Mouse (Mus musculus) MEL (cell line): ENCODE results near the gene Fscn1. TPM values are rescaled to one million over a fixed set of nuclear protein-coding genes. Genes with fewer than 3 reads are reported as not detected.
A peak's percentile ranks its signal among the peaks of the same experiment; 100 is the strongest.

Experiments used
- DNase-seq: peaks from one replicate; pipeline ENCODE4 v3.0.0; 2011; ENCODE audit warnings: low read depth, low spot score
- H3K27ac ChIP-seq: 2 replicates; pipeline ENCODE4 v1.5.1; 2012; ENCODE audit warnings: low read depth, mild to moderate bottlenecking, control low read depth, low read length, moderate library complexity; ENCODE audit not compliant: control insufficient read depth
- H3K27me3 ChIP-seq, 2 experiments: fragments of 150-350 bp in 1 of 2; sonication (generic) in 1 of 2; 2 replicates each; pipeline ENCODE4 v1.6.1; 2012; ENCODE audit warnings: low read length in 2 of 2, mild to moderate bottlenecking in 2 of 2, improper control_type of control experiment in 1 of 2, moderate library complexity in 1 of 2; ENCODE audit not compliant: insufficient read depth in 2 of 2, control insufficient read depth in 1 of 2
- H3K36me3 ChIP-seq, 2 experiments: 2 replicates each; pipeline ENCODE4 v1.6.1; 2012 to 2014; ENCODE audit warnings: low read length in 2 of 2, improper control_type of control experiment in 1 of 2, inconsistent platforms in 1 of 2, mild to moderate bottlenecking in 1 of 2; ENCODE audit not compliant: insufficient read depth in 2 of 2, control insufficient read depth in 1 of 2
- H3K4me1 ChIP-seq, 2 experiments: fragments of 150-350 bp in 1 of 2; sonication (generic) in 1 of 2; 2 replicates each; pipeline ENCODE4 v1.6.1; 2012; ENCODE audit warnings: low read length in 2 of 2, improper control_type of control experiment in 1 of 2, mild to moderate bottlenecking in 1 of 2; ENCODE audit not compliant: insufficient read depth in 2 of 2, control insufficient read depth in 1 of 2
- H3K4me3 ChIP-seq, 2 experiments: fragments of 150-350 bp in 1 of 2; sonication (generic) in 1 of 2; 2 replicates each; pipeline ENCODE4 v1.5.1; 2012; ENCODE audit warnings: low read depth in 2 of 2, low read length in 2 of 2, mild to moderate bottlenecking in 2 of 2, moderate library complexity in 2 of 2, control low read depth in 1 of 2, improper control_type of control experiment in 1 of 2; ENCODE audit not compliant: control insufficient read depth in 1 of 2, insufficient read depth in 1 of 2
- H3K79me2 ChIP-seq: 2 replicates; pipeline ENCODE4 v1.6.1; 2012; ENCODE audit warnings: mild to moderate bottlenecking, low read length, moderate library complexity; ENCODE audit not compliant: control insufficient read depth, poor library complexity, insufficient read depth
- H3K9ac ChIP-seq: 2 replicates; pipeline ENCODE4 v1.6.1; 2012; ENCODE audit warnings: low read depth, mild to moderate bottlenecking, control low read depth, low read length, moderate library complexity; ENCODE audit not compliant: control insufficient read depth, poor library complexity, severe bottlenecking
- H3K9me3 ChIP-seq: fragments of 150-350 bp; sonication (generic); replicated peaks from 2 replicates; pipeline ENCODE4 v1.6.1; 2012; ENCODE audit warnings: mild to moderate bottlenecking, low read length, improper control_type of control experiment, moderate library complexity; ENCODE audit not compliant: insufficient read depth
- BHLHE40 ChIP-seq: IDR thresholded peaks from 2 replicates; pipeline ENCODE4 v1.6.1; 2012; ENCODE audit warnings: low read depth, mild to moderate bottlenecking, inconsistent platforms, low read length, improper control_type of control experiment, borderline replicate concordance
- CHD1 ChIP-seq: IDR thresholded peaks from 2 replicates; pipeline ENCODE4 v1.6.1; 2012; ENCODE audit warnings: low read depth, mild to moderate bottlenecking, inconsistent platforms, low read length, improper control_type of control experiment
- E2F4 ChIP-seq: IDR thresholded peaks from 2 replicates; pipeline ENCODE4 v1.6.1; 2011; ENCODE audit warnings: low read depth, low read length, improper control_type of control experiment, borderline replicate concordance
- EP300 ChIP-seq, 2 experiments: IDR thresholded peaks; 2 replicates each; pipeline ENCODE4 v1.6.1; 2011; ENCODE audit warnings: improper control_type of control experiment in 2 of 2, low read length in 2 of 2, low read depth in 1 of 2, mild to moderate bottlenecking in 1 of 2
- ETS1 ChIP-seq: IDR thresholded peaks from 2 replicates; pipeline ENCODE4 v1.6.1; 2012; ENCODE audit warnings: low read depth, mild to moderate bottlenecking, inconsistent platforms, low read length, improper control_type of control experiment, moderate library complexity
- MAFK ChIP-seq: IDR thresholded peaks from 2 replicates; pipeline ENCODE4 v1.6.1; 2011; ENCODE audit warnings: low read depth, mild to moderate bottlenecking, low read length, improper control_type of control experiment, borderline replicate concordance
- MAX ChIP-seq: IDR thresholded peaks from 2 replicates; pipeline ENCODE4 v1.6.1; 2011; ENCODE audit warnings: low read length, improper control_type of control experiment
- MAZ ChIP-seq: IDR thresholded peaks from 2 replicates; pipeline ENCODE4 v1.6.1; 2012; ENCODE audit warnings: low read depth, mild to moderate bottlenecking, inconsistent platforms, low read length, improper control_type of control experiment
- MEF2A ChIP-seq: IDR thresholded peaks from 2 replicates; pipeline ENCODE4 v1.6.1; 2014; ENCODE audit warnings: low read depth, mild to moderate bottlenecking, inconsistent platforms, low read length, improper control_type of control experiment; ENCODE audit not compliant: poor library complexity, insufficient replicate concordance, severe bottlenecking; ENCODE audit errors: extremely low read depth
- MYC ChIP-seq: IDR thresholded peaks from 2 replicates; pipeline ENCODE4 v1.6.1; 2011; ENCODE audit warnings: low read depth, mild to moderate bottlenecking, low read length, improper control_type of control experiment, moderate library complexity
- NELFE ChIP-seq: IDR thresholded peaks from 2 replicates; pipeline ENCODE4 v1.6.1; 2011; ENCODE audit warnings: low read depth, low read length, improper control_type of control experiment
- NRF1 ChIP-seq: IDR thresholded peaks from 2 replicates; pipeline ENCODE4 v1.6.1; 2014; ENCODE audit warnings: low read depth, mild to moderate bottlenecking, inconsistent platforms, low read length, improper control_type of control experiment, moderate library complexity; ENCODE audit not compliant: poor library complexity, insufficient read depth, severe bottlenecking
- POLR2A ChIP-seq, 2 experiments: IDR thresholded peaks; 2 replicates each; pipeline ENCODE4 v1.6.1; 2011 to 2012; ENCODE audit warnings: low read length in 2 of 2, mild to moderate bottlenecking in 2 of 2, control low read depth in 1 of 2, improper control_type of control experiment in 1 of 2, low read depth in 1 of 2, moderate library complexity in 1 of 2; ENCODE audit not compliant: control insufficient read depth in 1 of 2, insufficient read depth in 1 of 2, poor library complexity in 1 of 2
- POLR2AphosphoS5 ChIP-seq: IDR thresholded peaks from 2 replicates; pipeline ENCODE4 v1.6.1; 2012; ENCODE audit warnings: low read depth, borderline replicate concordance, mild to moderate bottlenecking, inconsistent platforms, low read length, moderate library complexity, mixed read lengths
- RCOR1 ChIP-seq: IDR thresholded peaks from 2 replicates; pipeline ENCODE4 v1.6.1; 2012; ENCODE audit warnings: low read depth, mild to moderate bottlenecking, inconsistent platforms, low read length, improper control_type of control experiment
- SIN3A ChIP-seq: IDR thresholded peaks from 2 replicates; pipeline ENCODE4 v1.6.1; 2012; ENCODE audit warnings: low read length, improper control_type of control experiment, inconsistent platforms
- TAL1 ChIP-seq: IDR thresholded peaks from 2 replicates; pipeline ENCODE4 v1.6.1; 2012; ENCODE audit warnings: mild to moderate bottlenecking, inconsistent platforms, low read length, moderate library complexity, mixed read lengths
- TBP ChIP-seq: IDR thresholded peaks from 2 replicates; pipeline ENCODE4 v1.8.0; 2011; ENCODE audit warnings: low read depth, low read length, improper control_type of control experiment
- UBTF ChIP-seq: IDR thresholded peaks from 2 replicates; pipeline ENCODE4 v1.6.1; 2012; ENCODE audit warnings: low read depth, mild to moderate bottlenecking, inconsistent platforms, low read length, improper control_type of control experiment, moderate library complexity, borderline replicate concordance; ENCODE audit not compliant: insufficient read depth
- USF1 ChIP-seq: IDR thresholded peaks from 2 replicates; pipeline ENCODE4 v1.6.1; 2014; ENCODE audit warnings: low read depth, mild to moderate bottlenecking, inconsistent platforms, low read length, improper control_type of control experiment, moderate library complexity
- ZC3H11A ChIP-seq: IDR thresholded peaks from 2 replicates; pipeline ENCODE4 v1.6.1; 2012; ENCODE audit warnings: low read depth, mild to moderate bottlenecking, inconsistent platforms, low read length, improper control_type of control experiment
- ZKSCAN1 ChIP-seq: IDR thresholded peaks from 2 replicates; pipeline ENCODE4 v1.6.1; 2012; ENCODE audit warnings: low read depth, mild to moderate bottlenecking, inconsistent platforms, low read length, improper control_type of control experiment, moderate library complexity
- polyA plus RNA-seq, 2 experiments: library from polyadenylated mRNA; stranded (reverse) in 1 of 2; unstranded in 1 of 2; fragments of >175 nt in 1 of 2; fragments of >200 nt in 1 of 2; gene quantifications; 2 replicates each; pipeline versions ENCODE4 v1.2.1 to v1.2.4; 2012; ENCODE audit warnings: low replicate concordance in 2 of 2, low read depth in 1 of 2; ENCODE audit not compliant: insufficient read length in 2 of 2, insufficient read depth in 1 of 2, missing spikeins in 1 of 2
- total RNA-seq: library from RNA; depleted of rRNA; stranded (reverse); fragments of 300-350 nt; gene quantifications from 2 replicates; pipeline ENCODE4 v1.2.3, GENCODE M21; 2012

Gene Fscn1
- total and polyA plus RNA-seq, 3 experiments = not detected

DNA sequence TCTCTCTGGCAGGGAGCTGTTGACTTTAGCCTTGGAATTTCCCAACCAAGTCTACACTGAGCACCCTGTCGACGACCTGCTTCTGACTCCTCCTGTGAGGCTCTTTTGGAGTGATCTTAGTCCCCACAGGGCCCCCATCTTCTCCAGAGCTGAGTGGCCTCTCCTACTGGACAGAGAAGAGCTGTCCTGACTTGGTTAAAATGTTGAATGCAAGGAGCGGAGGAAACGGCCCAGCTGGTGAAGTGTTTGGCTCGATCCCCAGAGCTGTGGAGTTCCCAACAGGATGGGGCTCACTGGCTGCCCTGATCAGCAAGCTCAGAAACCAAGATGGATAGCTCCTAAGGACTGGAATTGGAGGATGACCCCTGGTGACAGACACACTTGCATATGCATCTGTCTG is 16.4 kb downstream of the Fscn1 start:
- no peak overlapping the region for H3K27ac ChIP-seq
- H3K9ac ChIP-seq = no peak overlapping the region
- TF ChIP-seq NELFE = no peak
- TF ChIP-seq ZC3H11A = no peak

DNA sequence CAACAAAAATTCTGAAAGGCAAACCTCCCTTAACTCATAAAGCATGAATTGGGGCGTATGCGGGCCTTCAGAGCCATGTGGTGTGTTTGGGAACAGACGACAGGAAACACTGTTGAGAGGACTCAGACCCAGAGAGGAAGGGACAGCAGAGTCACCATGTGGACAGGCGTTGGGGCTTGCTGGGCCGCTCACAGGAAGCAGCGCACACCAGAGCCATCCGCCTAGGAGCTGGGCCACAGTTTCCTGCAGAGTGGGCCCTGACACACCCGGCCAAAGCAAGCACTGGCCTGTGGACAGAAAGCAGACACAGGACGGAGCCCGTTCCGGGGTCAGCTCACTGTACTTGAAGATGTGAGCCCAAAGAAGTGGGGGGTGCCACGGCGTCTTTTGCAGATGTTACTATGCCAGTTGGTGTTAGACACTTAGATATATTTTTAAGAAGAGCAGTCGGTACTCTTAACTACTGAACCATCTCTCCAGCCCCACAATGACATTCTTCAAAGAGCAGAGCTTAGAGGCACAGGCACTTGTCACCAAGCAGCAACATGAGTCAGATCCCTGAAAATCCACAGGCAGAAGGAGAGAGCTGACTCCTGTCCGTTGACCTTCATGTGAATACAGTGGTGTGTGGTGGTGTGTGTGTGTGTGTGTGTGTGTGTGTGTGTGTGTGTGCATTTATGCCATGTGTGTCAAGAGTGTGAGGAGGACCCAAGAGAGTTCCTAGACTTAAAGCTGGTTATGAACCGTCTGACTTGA is 22.1 kb downstream of the Fscn1 start:
- TF ChIP-seq SIN3A = no peak
- no peak for TF ChIP-seq UBTF
- TF ChIP-seq MAZ = no peak
- TF ChIP-seq EP300 (IDR thresholded peaks at IDR 0.05; ENCODE audit: low read depth in 1 of 2, low read length in 2 of 2) = no peak
- TF ChIP-seq, all 39 proteins: peak for 0
- Histone ChIP-seq H3K79me2 (no peaks in the 10 kb centered on the region), H3K4me1 (peaks cover 0 to 21% of the 10 kb centered on the region in 2 experiments; a peak in 3 of 4 replicates), H3K9ac (no peak overlapping the region), H3K36me3 (peaks cover 0 to 7% of the 10 kb centered on the region in 2 experiments; a peak in 1 of 4 replicates), H3K27me3 (no peaks in the 10 kb centered on the region), H3K9me3 (no peaks in the 10 kb centered on the region), H3K4me3 (no peak overlapping the region), H3K27ac (no peak overlapping the region)
- DNase-seq = peak; percentile 28

More for the DNA sequence above, 16.4 kb downstream of the Fscn1 start:
- H3K4me3 ChIP-seq = no peak overlapping the region
- H3K9me3 ChIP-seq = no peaks in the 10 kb centered on the region
- no peaks in the 10 kb centered on the region for H3K79me2 ChIP-seq
- no peaks in the 10 kb centered on the region for H3K4me1 ChIP-seq
- no peaks in the 10 kb centered on the region for H3K36me3 ChIP-seq
- no peak for DNase-seq
- no peaks in the 10 kb centered on the region for H3K27me3 ChIP-seq

DNA sequence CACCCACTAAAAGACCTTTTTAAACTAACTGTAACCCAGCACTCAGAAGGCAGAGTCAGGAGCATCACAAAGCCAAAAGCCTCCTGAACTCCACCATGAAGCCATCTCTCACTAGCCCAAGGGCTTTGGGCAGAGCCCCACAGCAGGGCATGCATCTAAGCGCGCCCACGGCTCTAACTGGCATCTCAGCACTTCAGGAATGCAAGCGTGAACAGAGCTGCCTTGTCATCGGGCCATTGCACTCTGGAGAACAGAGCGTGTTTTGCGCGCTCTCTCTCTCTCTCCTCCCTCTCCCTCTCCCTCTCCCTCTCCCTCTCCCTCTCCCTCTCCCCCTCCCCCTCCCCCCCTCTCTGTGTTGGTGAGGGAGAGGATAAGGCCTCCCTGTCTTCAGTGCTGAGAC is 23.0 kb downstream of the Fscn1 start:
- H3K4me1 ChIP-seq = peaks cover 0 to 25% of the 10 kb centered on the region in 2 experiments; a peak in 3 of 4 replicates
- H3K36me3 ChIP-seq = peaks cover 0 to 7% of the 10 kb centered on the region in 2 experiments; a peak in 1 of 4 replicates
- H3K9ac ChIP-seq = no peak overlapping the region; the same call in 1 of the 2 replicates
- H3K79me2 ChIP-seq = no peaks in the 10 kb centered on the region
- H3K27me3 ChIP-seq = no peaks in the 10 kb centered on the region
- no peaks in the 10 kb centered on the region for H3K9me3 ChIP-seq
- peak overlapping the region; percentile 65 for H3K27ac ChIP-seq
- no peak for DNase-seq
- H3K4me3 ChIP-seq = no peak overlapping the region
- TF ChIP-seq ZC3H11A = no peak
- TF ChIP-seq SIN3A = no peak
- no peak for TF ChIP-seq POLR2A (IDR thresholded peaks at IDR 0.05; ENCODE audit: control insufficient read depth in 1 of 2, insufficient read depth in 1 of 2, low read depth in 1 of 2, low read length in 2 of 2, poor library complexity in 1 of 2)
- TF ChIP-seq MAX = no peak
- no peak for TF ChIP-seq RCOR1
- TF ChIP-seq USF1 = no peak
- no peak for TF ChIP-seq BHLHE40
- no peak for TF ChIP-seq E2F4
- TF ChIP-seq ETS1 = no peak
- no peak for TF ChIP-seq MAFK
- TF ChIP-seq POLR2AphosphoS5 = no peak
- TF ChIP-seq ZKSCAN1 = no peak
- no peak for TF ChIP-seq MEF2A
- no peak for TF ChIP-seq TBP
- no peak for TF ChIP-seq TAL1
- TF ChIP-seq NRF1 = no peak
- no peak for TF ChIP-seq CHD1
- TF ChIP-seq MYC = no peak
- TF ChIP-seq UBTF = no peak
